Mouse (Mus musculus) small intestine, adult 2 months (tissue): ENCODE results near the gene Hist1h3g. TPM values are rescaled to one million over a fixed set of nuclear protein-coding genes. Genes with fewer than 3 reads are reported as not detected.

Source experiments
- H3K27ac ChIP-seq: fragments of 200-500 bp; 2 replicates; pipeline ENCODE4 v1.5.1; 2012; ENCODE audit warnings: low read depth, low read length, control low read depth, inconsistent platforms; ENCODE audit not compliant: insufficient read depth
- H3K27me3 ChIP-seq: fragments of 200-500 bp; 2 replicates; pipeline ENCODE4 v1.6.1; 2012; ENCODE audit warnings: mild to moderate bottlenecking, moderate library complexity, low read length, inconsistent platforms; ENCODE audit not compliant: control insufficient read depth, insufficient read depth
- H3K36me3 ChIP-seq: fragments of 200-500 bp; 2 replicates; pipeline ENCODE4 v1.6.1; 2012; ENCODE audit warnings: mild to moderate bottlenecking, low read length, control low read depth, inconsistent platforms; ENCODE audit not compliant: control insufficient read depth, insufficient read depth
- H3K4me1 ChIP-seq: fragments of 200-500 bp; 2 replicates; pipeline ENCODE4 v1.6.1; 2012; ENCODE audit warnings: low read length, inconsistent platforms, mixed read lengths; ENCODE audit not compliant: control insufficient read depth, insufficient read depth, insufficient read length
- H3K4me3 ChIP-seq: fragments of 200-500 bp; 2 replicates; pipeline ENCODE4 v1.5.1; 2012; ENCODE audit warnings: low read depth, mild to moderate bottlenecking, control low read depth, inconsistent platforms, low read length, moderate library complexity
- CTCF ChIP-seq: fragments of 200-500 bp; IDR thresholded peaks from 2 replicates; pipeline ENCODE4 v1.5.1; 2012; ENCODE audit warnings: low read depth, mild to moderate bottlenecking, control low read depth, inconsistent platforms, low read length, moderate library complexity, mixed read lengths; ENCODE audit not compliant: insufficient replicate concordance, insufficient read length; ENCODE audit errors: extremely low read depth
- POLR2A ChIP-seq: fragments of 200-500 bp; IDR thresholded peaks from 2 replicates; pipeline ENCODE4 v1.6.1; 2012; ENCODE audit warnings: low read depth, mild to moderate bottlenecking, control low read depth, inconsistent platforms, low read length, moderate library complexity
- WGBS: fragments of 180-500 bp; shearing (Covaris S2); methylation state at CpG from one replicate; pipeline ENCODE4 v1.1.7; 2018; 5-methylcytosine and 5-hydroxymethylcytosine counted together
- polyA plus RNA-seq: library from polyadenylated mRNA; depleted of rRNA; stranded (reverse); fragments of >200 nt; gene quantifications from 2 replicates; pipeline ENCODE4 v1.2.3, GENCODE M21; 2012

Gene Hist1h3g
- polyA plus RNA-seq, 1 experiment: 65.8 TPM

DNA sequence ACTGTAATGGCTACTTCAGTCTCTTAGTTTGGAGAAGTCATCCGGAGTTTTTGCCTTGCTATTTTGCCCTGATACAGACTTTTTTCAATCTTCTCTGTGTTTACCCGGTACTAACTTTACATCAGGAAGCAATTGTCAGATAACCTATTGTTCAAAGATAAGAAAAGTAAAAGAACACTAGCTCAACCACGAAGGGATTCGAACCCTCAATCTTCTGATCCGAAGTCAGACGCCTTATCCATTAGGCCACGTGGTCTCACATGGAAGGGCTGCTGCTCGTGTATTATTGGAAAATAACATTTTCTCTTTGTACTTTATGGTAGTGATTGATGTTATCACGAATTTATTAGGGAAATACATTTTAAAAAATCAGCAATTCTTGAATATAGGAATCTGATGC lies 31.4 kb upstream of the Hist1h3g start:
- no peaks in the 10 kb centered on the region for H3K36me3 ChIP-seq
- H3K4me1 ChIP-seq: no peaks in the 10 kb centered on the region
- H3K27ac ChIP-seq: no peak overlapping the region
- 7% methylated on average over 9 of the region's 9 CpGs for WGBS
- no peak overlapping the region for H3K4me3 ChIP-seq
- TF ChIP-seq POLR2A (no peak), CTCF (no peak)
- H3K27me3 ChIP-seq: no peaks in the 10 kb centered on the region

DNA sequence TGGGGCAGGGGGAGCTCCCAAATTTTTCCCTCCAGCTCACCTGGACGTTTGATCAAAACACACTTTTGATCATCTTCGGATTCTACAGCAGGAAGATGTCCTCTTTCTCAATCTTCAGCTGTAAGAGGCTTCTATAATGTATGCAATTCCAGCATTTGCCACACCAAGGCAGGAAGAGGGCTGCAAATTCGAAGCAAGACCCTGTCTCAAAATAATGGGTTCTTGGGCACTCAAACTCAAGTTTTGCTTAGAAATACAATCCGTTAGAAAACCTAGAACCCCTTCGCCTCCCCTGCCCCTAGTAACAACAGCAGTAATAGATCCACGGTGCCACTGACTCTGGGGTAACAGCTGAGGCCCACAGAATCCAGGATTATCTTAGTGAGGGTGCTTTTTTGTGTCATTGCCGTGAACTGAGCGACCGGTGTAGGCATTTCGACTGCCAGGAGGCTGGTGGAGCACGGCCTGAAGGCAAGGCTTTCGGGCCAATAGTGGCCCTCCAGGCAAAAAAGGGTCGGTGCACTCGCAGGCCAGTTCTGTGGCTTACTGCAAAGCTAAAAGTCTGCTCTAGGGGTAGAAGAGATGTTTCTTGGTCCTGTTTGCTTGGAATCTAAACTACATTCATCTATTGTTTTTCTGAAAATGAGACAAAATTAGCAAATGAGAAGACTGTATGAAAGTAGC lies 29.4 kb upstream of the Hist1h3g start:
- TF ChIP-seq POLR2A: no peak
- no peak for TF ChIP-seq CTCF
- Histone ChIP-seq H3K4me1 (peaks cover 2% of the 10 kb centered on the region; the same call in 1 of the 2 replicates), H3K27ac (no peak overlapping the region), H3K36me3 (no peaks in the 10 kb centered on the region), H3K27me3 (no peaks in the 10 kb centered on the region), H3K4me3 (no peak overlapping the region)
- 69% methylated on average over 14 of the region's 14 CpGs for WGBS

DNA sequence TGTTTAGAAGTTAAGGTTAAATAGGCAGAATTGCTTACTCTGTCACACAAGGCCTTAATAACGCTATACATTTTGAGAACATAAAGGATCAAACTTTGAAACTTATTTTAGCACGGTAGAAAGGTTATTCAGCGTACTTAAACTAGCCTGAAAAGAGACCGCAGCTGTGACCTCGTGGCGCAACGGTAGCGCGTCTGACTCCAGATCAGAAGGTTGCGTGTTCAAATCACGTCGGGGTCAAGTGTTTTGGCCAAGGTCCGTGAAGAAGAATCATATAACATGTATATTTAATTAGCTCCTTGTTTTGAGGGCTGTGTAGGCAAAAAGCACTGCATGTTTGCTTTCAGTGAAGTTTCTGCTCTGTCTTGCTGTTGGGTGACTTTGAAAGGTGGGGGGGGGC lies 28.9 kb upstream of the Hist1h3g start:
- WGBS: 46% methylated on average over 13 of the region's 13 CpGs
- no peak overlapping the region for H3K4me3 ChIP-seq
- H3K4me1 ChIP-seq: peaks cover 2% of the 10 kb centered on the region; the same call in 1 of the 2 replicates
- H3K27me3 ChIP-seq: no peaks in the 10 kb centered on the region
- no peaks in the 10 kb centered on the region for H3K36me3 ChIP-seq
- no peak for TF ChIP-seq CTCF
- H3K27ac ChIP-seq: no peak overlapping the region

DNA sequence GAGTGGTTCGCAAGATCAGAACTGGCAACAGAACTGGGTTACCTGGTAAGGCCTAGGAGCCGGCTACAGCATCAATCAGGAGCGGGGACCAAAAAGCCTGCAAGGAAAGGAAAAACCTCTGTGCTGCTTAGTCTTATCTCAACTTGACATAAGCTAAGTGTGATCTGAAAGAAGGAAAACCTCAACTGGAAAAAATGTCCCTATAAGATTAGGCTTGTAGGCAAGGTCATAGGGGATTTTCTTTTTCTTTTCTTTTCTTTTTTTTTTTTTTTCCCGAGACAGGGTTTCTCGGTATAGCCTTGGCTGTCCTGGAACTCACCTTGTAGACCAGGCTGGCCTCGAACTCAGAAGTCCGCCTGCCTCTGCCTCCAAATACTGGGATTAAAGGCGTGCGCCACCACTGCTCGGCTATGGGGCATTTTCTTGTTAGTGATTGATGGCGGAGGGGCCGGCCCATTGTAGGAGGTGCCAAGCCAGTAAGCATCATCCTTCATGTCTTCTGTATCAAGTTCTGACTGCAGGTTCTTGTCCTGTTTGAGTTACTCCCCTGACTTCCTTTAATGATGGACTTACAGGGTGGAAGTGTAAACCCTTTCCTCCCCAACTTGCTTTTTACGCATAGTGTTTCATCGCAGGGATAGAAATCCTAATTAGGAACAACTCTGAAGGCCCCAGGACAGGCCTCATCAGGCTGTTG lies 28.3 kb upstream of the Hist1h3g start:
- Histone ChIP-seq H3K4me3 (no peak overlapping the region), H3K27ac (no peak overlapping the region), H3K4me1 (peaks cover 2% of the 10 kb centered on the region; the same call in 1 of the 2 replicates), H3K27me3 (no peaks in the 10 kb centered on the region), H3K36me3 (no peaks in the 10 kb centered on the region)
- TF ChIP-seq CTCF (no peak), POLR2A (no peak)
- 78% methylated on average over 14 of the region's 14 CpGs for WGBS

DNA sequence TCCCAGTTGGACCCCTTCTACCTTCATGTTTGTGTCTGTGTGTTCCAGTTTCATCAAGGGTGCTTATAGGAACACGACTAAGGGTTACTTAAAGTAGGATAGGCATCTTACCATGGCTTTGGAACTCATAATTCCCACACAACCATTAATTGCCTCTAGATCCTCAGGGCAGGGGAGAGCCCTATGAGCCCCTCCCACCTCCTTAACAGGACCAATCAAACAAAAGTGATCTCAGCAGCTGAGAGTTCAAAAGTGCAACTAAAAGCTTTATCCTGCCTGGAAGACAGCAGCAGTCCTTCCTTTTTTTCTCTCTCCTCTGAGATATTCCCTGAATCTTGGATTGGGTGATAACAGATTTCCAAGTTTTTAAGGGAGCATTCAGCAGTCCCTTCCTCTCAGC lies 25.1 kb upstream of the Hist1h3g start:
- 25% methylated on average over 1 of the region's 1 CpGs for WGBS
- no peak overlapping the region for H3K27ac ChIP-seq
- H3K27me3 ChIP-seq: no peaks in the 10 kb centered on the region
- no peak for TF ChIP-seq POLR2A
- TF ChIP-seq CTCF: no peak
- H3K36me3 ChIP-seq: no peaks in the 10 kb centered on the region
- H3K4me3 ChIP-seq: no peak overlapping the region
- peaks cover 2% of the 10 kb centered on the region; the same call in 1 of the 2 replicates for H3K4me1 ChIP-seq

DNA sequence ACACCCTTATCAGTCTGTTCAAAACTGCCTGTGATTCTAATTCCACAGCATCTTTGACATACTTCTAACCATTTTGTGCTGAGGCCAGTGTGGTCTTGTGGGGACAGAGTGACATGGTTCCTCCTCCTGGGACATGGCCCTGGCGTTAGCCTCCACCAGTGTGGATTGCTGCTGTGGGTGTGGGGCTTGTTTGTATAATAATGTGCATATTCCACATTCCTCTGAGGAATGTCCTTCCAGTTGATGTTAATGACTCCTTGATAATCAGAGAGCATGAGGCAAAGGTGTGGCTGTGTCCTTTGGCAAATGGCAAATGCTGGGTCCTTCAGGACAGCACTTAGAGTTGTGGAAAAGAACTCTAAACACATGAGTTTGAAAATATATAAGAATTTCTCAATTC lies 21.7 kb upstream of the Hist1h3g start:
- Histone ChIP-seq H3K27me3 (no peaks in the 10 kb centered on the region), H3K4me3 (no peak overlapping the region), H3K4me1 (peaks cover 4% of the 10 kb centered on the region; the same call in 1 of the 2 replicates), H3K36me3 (no peaks in the 10 kb centered on the region), H3K27ac (no peak overlapping the region)
- TF ChIP-seq CTCF: no peak
- WGBS: 83% methylated on average over 1 of the region's 1 CpGs

DNA sequence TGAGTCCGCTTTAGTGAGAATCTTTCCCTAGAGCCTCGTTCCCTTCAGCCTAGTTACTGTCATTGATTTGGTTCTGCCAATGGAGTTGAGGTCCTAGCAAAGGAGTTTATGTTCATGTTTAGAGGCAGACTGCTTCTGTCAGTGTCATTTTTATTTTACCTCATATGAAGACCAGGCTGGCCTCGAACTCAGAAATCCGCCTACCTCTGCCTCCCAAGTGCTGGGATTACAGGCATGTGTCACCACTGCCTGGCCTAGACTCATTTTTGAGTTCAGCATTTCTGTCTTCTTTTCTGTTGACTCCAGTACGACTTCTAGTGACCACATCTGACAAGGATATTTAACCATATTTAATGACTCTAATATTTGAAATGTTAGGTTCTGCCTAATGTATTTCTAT lies 19.9 kb upstream of the Hist1h3g start:
- H3K4me3 ChIP-seq: no peak overlapping the region
- peaks cover 4% of the 10 kb centered on the region; the same call in 1 of the 2 replicates for H3K4me1 ChIP-seq
- no peaks in the 10 kb centered on the region for H3K27me3 ChIP-seq
- no peak overlapping the region for H3K27ac ChIP-seq
- H3K36me3 ChIP-seq: no peaks in the 10 kb centered on the region
- WGBS: 86% methylated on average over 5 of the region's 5 CpGs
- TF ChIP-seq POLR2A: no peak
- TF ChIP-seq CTCF: no peak
